Mouse (Mus musculus): ENCODE data around the gene Nom1.

DNA sequence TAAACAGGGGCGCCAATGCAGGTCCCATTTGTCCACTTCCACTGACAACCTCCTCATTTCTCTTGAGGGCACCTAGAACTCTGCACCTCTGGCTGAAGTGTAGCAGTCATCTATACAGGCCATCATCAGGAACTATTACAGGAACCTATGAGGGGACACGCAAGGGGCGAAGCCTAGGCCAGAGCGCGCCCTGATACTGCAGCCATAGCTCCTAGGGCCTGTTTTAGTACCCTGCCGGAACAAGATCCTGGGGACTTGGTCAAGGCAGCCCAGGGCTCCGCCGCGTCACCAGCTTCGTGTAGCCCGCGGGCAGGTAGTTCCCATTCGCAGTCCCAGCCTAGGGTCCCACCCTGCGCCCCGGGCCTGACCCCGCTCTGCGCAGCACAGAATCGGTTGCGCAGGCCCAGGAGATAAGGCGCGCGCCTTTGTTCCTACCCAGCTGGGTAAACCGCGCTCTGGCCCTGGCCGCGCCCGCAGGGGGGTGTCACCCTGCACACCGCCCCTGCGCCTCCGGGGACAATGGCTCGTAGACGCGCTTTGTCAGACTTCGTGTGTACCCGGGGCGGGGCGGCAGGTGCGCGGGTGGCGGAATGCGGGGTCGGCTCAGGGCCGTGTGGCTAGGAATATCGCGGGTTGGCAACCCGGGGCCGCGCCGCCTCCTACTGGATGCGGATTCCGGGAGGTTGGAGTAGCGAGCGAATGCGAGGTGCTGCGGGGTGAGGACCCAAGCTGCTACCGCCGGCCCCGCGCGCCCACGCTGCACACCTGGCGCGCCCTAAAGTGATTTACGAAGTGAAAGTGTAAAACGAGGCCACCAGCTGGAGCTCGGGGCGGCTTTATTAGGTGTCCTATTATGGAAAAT, 33.3 kb downstream of the Nom1 start:
- TF ChIP-seq TAL1 (IDR thresholded peaks at IDR 0.05; ENCODE audit: low read length): no peak
- no peak for TF ChIP-seq GATA1 (IDR thresholded peaks at IDR 0.05; ENCODE audit: low read length)

Data from erythroblast, embryonic 14.5 days (primary cell).